Mouse (Mus musculus): ENCODE results near the gene Sf3a2.

- TF ChIP-seq POLR2A (IDR thresholded peaks at IDR 0.05; ENCODE audit: control insufficient read depth in 1 of 2, insufficient read depth in 1 of 2, low read depth in 1 of 2, low read length in 2 of 2, poor library complexity in 1 of 2), result no peak
- TF ChIP-seq CTCF (IDR thresholded peaks at IDR 0.05 in 2 of 3, conservative IDR thresholded peaks at IDR 0.05 in 1 of 3; ENCODE audit: control insufficient read depth in 1 of 3, insufficient read depth in 1 of 3, low read depth in 2 of 3, low read length in 3 of 3, poor library complexity in 1 of 3, severe bottlenecking in 1 of 3), result no peak
- no peak for TF ChIP-seq MYC (IDR thresholded peaks at IDR 0.05; ENCODE audit: low read depth, low read length)
- no peak for TF ChIP-seq ZMIZ1 (IDR thresholded peaks at IDR 0.05; ENCODE audit: low read depth, low read length)
- no peak for TF ChIP-seq HCFC1 (IDR thresholded peaks at IDR 0.05; ENCODE audit: low read depth, low read length)
- no peak for TF ChIP-seq USF2 (IDR thresholded peaks at IDR 0.05; ENCODE audit: borderline replicate concordance in 1 of 2, insufficient read depth in 1 of 2, low read depth in 1 of 2, low read length in 2 of 2)
- no peak for TF ChIP-seq TAL1 (IDR thresholded peaks at IDR 0.05; ENCODE audit: low read length)
- TF ChIP-seq MAX (IDR thresholded peaks at IDR 0.05; ENCODE audit: low read length), result no peak
- TF ChIP-seq USF1 (IDR thresholded peaks at IDR 0.05; ENCODE audit: low read depth, low read length), result no peak
- no peak for TF ChIP-seq RCOR1 (IDR thresholded peaks at IDR 0.05; ENCODE audit: low read depth, low read length)
- TF ChIP-seq BHLHE40 (IDR thresholded peaks at IDR 0.05; ENCODE audit: borderline replicate concordance, low read depth, low read length), result no peak
Observed at GRCm38 (mm10) chr10:80845055-80845693, 47.2 kb downstream of the Sf3a2 start.

All from MEL (cell line).